21 mouse cellular contexts compared by ENCODE assay signal in genomic region chr4:43925125-43925524, GRCm38 (mm10). TPM values are rescaled to one million over a fixed set of nuclear protein-coding genes. Genes with fewer than 3 reads are reported as not detected.
"Had no signal": no experiment of that assay in that cellular context is flagged by ENCODE, and none has a peak within 500 bp of the region (broad histone marks: within the 10 kb centered on the region; RNA-seq: fewer than 3 reads in every experiment).

No protein-coding gene starts in this region.

- H3K27ac ChIP-seq: kidney, postnatal 0 days; layer of hippocampus, adult 2 months; limb, embryonic 13.5 days; liver, embryonic 12.5 days; liver, embryonic 15.5 days; lung, embryonic 15.5 days; midbrain, embryonic 10.5 days; midbrain, embryonic 13.5 days; neural tube, embryonic 13.5 days; stomach, postnatal 0 days had no signal

- H3K27me3 ChIP-seq: limb, embryonic 13.5 days; liver, embryonic 12.5 days; liver, embryonic 15.5 days; lung, embryonic 15.5 days; midbrain, embryonic 13.5 days; neural tube, embryonic 13.5 days had no signal

- H3K4me1 ChIP-seq: liver, embryonic 12.5 days; liver, embryonic 15.5 days; lung, embryonic 15.5 days; midbrain, embryonic 10.5 days; midbrain, embryonic 13.5 days; neural tube, embryonic 13.5 days had no signal

- H3K36me3 ChIP-seq: liver, embryonic 15.5 days had no signal

- H3K4me2 ChIP-seq: limb, embryonic 13.5 days; liver, embryonic 12.5 days; liver, embryonic 15.5 days; lung, embryonic 15.5 days; midbrain, embryonic 13.5 days; neural tube, embryonic 13.5 days had no signal

- H3K9me3 ChIP-seq: limb, embryonic 13.5 days; liver, embryonic 12.5 days; liver, embryonic 15.5 days; lung, embryonic 15.5 days; megakaryocyte, embryonic 14.5 days; midbrain, embryonic 10.5 days; midbrain, embryonic 13.5 days; neural tube, embryonic 13.5 days had no signal

- H3K4me3 ChIP-seq: layer of hippocampus, adult 2 months; limb, embryonic 13.5 days; liver, embryonic 12.5 days; liver, embryonic 15.5 days; lung, embryonic 15.5 days; megakaryocyte, embryonic 14.5 days; midbrain, embryonic 10.5 days; midbrain, embryonic 13.5 days; myocyte; neural tube, embryonic 13.5 days had no signal

- H3K9ac ChIP-seq: limb, embryonic 13.5 days; liver, embryonic 12.5 days; liver, embryonic 15.5 days; lung, embryonic 15.5 days; midbrain, embryonic 13.5 days; neural tube, embryonic 13.5 days had no signal

RNA-seq across cellular contexts. Expression of gene Ccin, which starts 58.2 kb away (rescaled TPM):
- total RNA-seq: layer of hippocampus, adult 2 months; layer of hippocampus, postnatal 25 days; left cerebral cortex, adult 18-20 months; left cerebral cortex, postnatal 25 days; monocyte, adult 5-6 weeks had no signal
- polyA plus RNA-seq: kidney, embryonic 14.5 days; kidney, postnatal 0 days; large intestine, adult 2 months; limb, embryonic 13.5 days; liver, embryonic 12.5 days; liver, embryonic 15.5 days; lung, embryonic 15.5 days; midbrain, embryonic 10.5 days; midbrain, embryonic 13.5 days; midbrain, embryonic 16.5 days; neural tube, embryonic 13.5 days; small intestine, adult 2 months; stomach, embryonic 14.5 days; stomach, postnatal 0 days had no signal
